Comparison of ENCODE assay signal across 8 mouse cellular contexts in the genomic region with DNA sequence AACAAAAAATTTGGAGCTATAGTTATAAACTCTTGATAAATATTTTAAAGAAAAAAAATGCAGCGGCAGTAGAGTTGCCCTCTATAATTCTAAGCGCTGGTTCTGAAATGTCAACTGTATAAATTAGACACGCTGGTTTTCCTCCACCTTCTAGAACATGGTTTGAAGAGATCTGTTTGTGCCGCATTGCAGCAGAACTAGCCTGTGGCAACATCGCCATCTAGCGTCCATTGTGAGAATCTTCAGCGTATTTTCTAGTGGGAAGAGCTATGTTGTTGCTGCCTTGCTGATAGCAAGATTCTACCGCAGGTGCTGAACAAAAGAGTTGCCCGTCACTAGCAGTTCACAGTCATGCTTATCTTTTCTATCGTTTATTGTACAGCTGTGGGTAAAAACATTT.
DNase-seq lines count a peak whose midpoint lies in the region; ATAC-seq and TF ChIP-seq lines count a peak whose summit lies in the region.

No protein-coding gene starts in this region.

- H3K9me3 ChIP-seq in forebrain, postnatal 0 days (ENCODE audit: low read length) = no peaks in the 10 kb centered on the region
- H3K9me3 ChIP-seq in hindbrain, embryonic 13.5 days = no peaks in the 10 kb centered on the region

- DNase-seq in NIH3T3 (ENCODE audit: low read depth) = peak; percentile 96
- DNase-seq in c-Kit-positive CD71-negative TER-119-negative erythroid progenitor cells, embryonic 14.5 days (ENCODE audit: low read depth) = peak; percentile 74
- peak; percentile 91 for DNase-seq in forebrain, postnatal 0 days
- peak; percentile 67 to 79 for DNase-seq in layer of hippocampus, postnatal 10 days (ENCODE audit: low spot score in 2 of 2)
- DNase-seq in lung, postnatal 36 days = peak; percentile 69
- DNase-seq in right cerebral cortex, postnatal 10 days (ENCODE audit: low spot score in 2 of 2) = peak; percentile 78 to 85

- no peaks in the 10 kb centered on the region for H3K36me3 ChIP-seq in forebrain, postnatal 0 days (ENCODE audit: insufficient read depth)
- no peaks in the 10 kb centered on the region for H3K36me3 ChIP-seq in hindbrain, embryonic 13.5 days

- no peak overlapping the region for H3K9ac ChIP-seq in forebrain, postnatal 0 days
- no peak overlapping the region for H3K9ac ChIP-seq in hindbrain, embryonic 13.5 days

- peak; percentile 97 for TF ChIP-seq CTCF in forebrain, postnatal 0 days (IDR thresholded peaks at IDR 0.05; ENCODE audit: low read depth)

- ATAC-seq in forebrain, postnatal 0 days = peak; percentile 88
- ATAC-seq in hindbrain, embryonic 13.5 days (ENCODE audit: low FRiP score) = peak; percentile 67
- ATAC-seq in inflammation-experienced regulatory T-cells, adult 6 months = no peak

- no peak overlapping the region for H3K4me3 ChIP-seq in forebrain, postnatal 0 days (ENCODE audit: low read depth, low read length)
- no peak overlapping the region for H3K4me3 ChIP-seq in hindbrain, embryonic 13.5 days

- 4% methylated on average over 10 of the region's 10 CpGs for WGBS in forebrain, postnatal 0 days
- WGBS in hindbrain, embryonic 13.5 days = 5% methylated on average over 10 of the region's 10 CpGs

- no peaks in the 10 kb centered on the region for H3K27me3 ChIP-seq in forebrain, postnatal 0 days (ENCODE audit: insufficient read depth, low read length)
- H3K27me3 ChIP-seq in hindbrain, embryonic 13.5 days = no peaks in the 10 kb centered on the region

- no peak overlapping the region for H3K4me2 ChIP-seq in forebrain, postnatal 0 days (ENCODE audit: low read depth)
- no peak overlapping the region for H3K4me2 ChIP-seq in hindbrain, embryonic 13.5 days

- no peaks in the 10 kb centered on the region for H3K4me1 ChIP-seq in forebrain, postnatal 0 days (ENCODE audit: insufficient read depth)
- no peaks in the 10 kb centered on the region for H3K4me1 ChIP-seq in hindbrain, embryonic 13.5 days (replicated peaks)

- H3K27ac ChIP-seq in forebrain, postnatal 0 days (ENCODE audit: low read depth, low read length) = no peak overlapping the region
- no peak overlapping the region for H3K27ac ChIP-seq in hindbrain, embryonic 13.5 days
